ENCODE assay signal across 11 mouse cellular contexts in the genomic region with DNA sequence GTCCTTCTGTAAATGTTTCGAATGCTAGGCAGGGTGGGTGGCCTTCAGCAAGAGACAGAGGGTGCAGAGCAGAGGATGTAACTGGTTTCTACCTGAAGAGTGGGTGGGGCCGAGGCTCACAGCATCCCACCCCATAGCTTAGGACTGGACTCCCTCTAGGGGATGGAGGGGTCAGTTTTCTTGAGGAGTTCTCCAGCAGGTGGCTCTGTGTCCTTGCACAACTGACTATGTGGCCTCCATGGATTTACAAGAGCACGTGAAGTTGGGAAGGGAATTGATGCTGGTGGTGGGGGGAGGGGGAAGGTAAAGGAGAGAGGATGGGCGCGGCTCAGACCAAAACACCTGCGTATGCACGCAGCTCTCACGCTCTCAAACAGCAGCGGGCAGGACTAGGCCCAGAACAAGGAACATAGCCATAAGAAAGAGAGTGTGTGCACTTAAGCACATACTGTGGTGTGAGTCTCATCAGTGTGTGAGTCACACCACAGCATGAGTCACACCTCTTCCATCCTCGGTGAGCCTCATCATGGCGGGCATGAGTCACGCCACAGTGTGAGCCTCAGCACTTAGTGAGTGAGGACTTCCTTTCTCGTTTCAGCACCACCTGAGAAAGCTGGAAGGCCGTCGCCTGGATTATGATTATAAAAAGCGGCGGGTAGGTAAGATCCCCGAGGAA. TPM values are rescaled to one million over a fixed set of nuclear protein-coding genes. Genes with fewer than 3 reads are reported as not detected.
DNase-seq lines count a peak whose midpoint lies in the region.
"Had no signal": no experiment of that assay in that cellular context is flagged by ENCODE, and none has a peak within 500 bp of the region (broad histone marks: within the 10 kb centered on the region; RNA-seq: fewer than 3 reads in every experiment).

No protein-coding gene starts in this region.

- intact Hi-C loops in left cerebral cortex, postnatal 4 days (cut with DNase I): no loop called here

- DNase-seq in embryo, embryonic 10 days (ENCODE audit: low spot score): peak; percentile 22
- no peak for DNase-seq in embryo, embryonic 9.5 days (ENCODE audit: extremely low spot score)
- peak; percentile 47 to 54 for DNase-seq in left cerebral cortex, adult 18-20 months (ENCODE audit: low spot score in 2 of 2)
- DNase-seq in left cerebral cortex, postnatal 4 days: no peak
- DNase-seq in 416B (ENCODE audit: low read depth): peak; percentile 76
- peak; percentile 23 for DNase-seq in embryo, embryonic 10.5 days (ENCODE audit: low spot score)
- DNase-seq in layer of hippocampus, adult 9-11 months: no peak
- DNase-seq in urinary bladder, postnatal 4 days (ENCODE audit: low spot score in 2 of 2): no peak
- DNase-seq: cerebellum, adult 9-11 months; heart, adult 2 months; kidney, adult 2 months had no signal

RNA-seq across cellular contexts. Expression of a gene that starts 59.8 kb away (rescaled TPM):
- total RNA-seq in left cerebral cortex, adult 18-20 months (2021): 1 to 10 TPM; 1.9 to 2.0 TPM
- total RNA-seq in left cerebral cortex, postnatal 4 days (2021): 1 to 10 TPM; 2.8 to 3.7 TPM

Comparison
In these comparisons a context has a peak if more than half of its experiments do, and no peak if none do; other contexts are left out.
1. DNase-seq: peak in embryo, embryonic 10 days (single experiment), left cerebral cortex, adult 18-20 months (2 of 2), 416B (single experiment) and embryo, embryonic 10.5 days (single experiment); none in embryo, embryonic 9.5 days (single experiment), left cerebral cortex, postnatal 4 days (single experiment), layer of hippocampus, adult 9-11 months (single experiment) and urinary bladder, postnatal 4 days (0 of 2).